Mouse (Mus musculus): ENCODE measurements at regions not wholly inside any gene's neighbourhood (a gene's known extent, or its start where the extent isn't known, plus 50 kb on each side); places are given as distances from the start of the nearest gene placed in this dataset.

GRCm38 (mm10) chr10:24410885-24411284 is 184.4 kb upstream of the Ccn2 start:
- CTCF ChIA-PET, result interaction anchor here in 1 of 4 experiments (0.7 kb wide), 1 partner anchor 180 kb away, joined by 3 read pairs; no protein-coding TSS in a partner anchor
- POLR2A ChIA-PET, result no interaction called here

GRCm38 (mm10) chr10:24422498-24423160 is 172.6 kb upstream of the Ccn2 start:
- CTCF ChIA-PET, result no interaction called here
- POLR2A ChIA-PET, result interaction anchor here in 1 of 4 experiments (0.5 kb wide), 1 partner anchor 101 kb away, joined by 3 read pairs; no protein-coding TSS in a partner anchor

- POLR2A ChIA-PET, result no interaction called here
- CTCF ChIA-PET, result no interaction called here
Observed at GRCm38 (mm10) chr10:24433737-24434367, 161.4 kb upstream of the Ccn2 start.

- ChIA-PET POLR2A (no interaction called here), CTCF (no interaction called here)
Observed at GRCm38 (mm10) chr10:24437177-24437576, 158.1 kb upstream of the Ccn2 start.

GRCm38 (mm10) chr10:24444572-24444971 is 150.7 kb upstream of the Ccn2 start:
- ChIA-PET POLR2A (no interaction called here), CTCF (no interaction called here)

- POLR2A ChIA-PET, result no interaction called here
- CTCF ChIA-PET, result interaction anchor here in 1 of 4 experiments (0.6 kb wide), 1 partner anchor 507 kb away, joined by 3 read pairs; no protein-coding TSS in a partner anchor
Observed at GRCm38 (mm10) chr10:24445036-24445435, 150.2 kb upstream of the Ccn2 start.

- CTCF ChIA-PET, result no interaction called here
- POLR2A ChIA-PET, result interaction anchor here in 1 of 4 experiments (1.0 kb wide), 1 partner anchor 149 kb away, joined by 4 read pairs; the partner anchor contains the start of gene Ccn2
Observed at GRCm38 (mm10) chr10:24446168-24446567, 149.1 kb upstream of the Ccn2 start.

- ChIA-PET CTCF (no interaction called here), POLR2A (interaction anchor here in 1 of 4 experiments (0.6 kb wide), 1 partner anchor 636 kb away, joined by 3 read pairs; no protein-coding TSS in a partner anchor)
Observed at GRCm38 (mm10) chr10:24447135-24447534, 148.1 kb upstream of the Ccn2 start.

- POLR2A ChIA-PET, result no interaction called here
- CTCF ChIA-PET, result no interaction called here
Observed at GRCm38 (mm10) chr10:24448001-24448561, 147.2 kb upstream of the Ccn2 start.

- POLR2A ChIA-PET, result no interaction called here
Observed at GRCm38 (mm10) chr10:24453507-24453906, 141.7 kb upstream of the Ccn2 start.

GRCm38 (mm10) chr10:24458667-24459066 is 136.6 kb upstream of the Ccn2 start:
- ChIA-PET POLR2A (no interaction called here), CTCF (interaction anchor here in 2 of 4 experiments (0.5 to 0.6 kb wide), 2 partner anchors 15 to 160 kb away, joined by 3 read pairs; no protein-coding TSS in a partner anchor)

More at GRCm38 (mm10) chr10:24453507-24453906, 141.7 kb upstream of the Ccn2 start:
- CTCF ChIA-PET, result no interaction called here

GRCm38 (mm10) chr10:24463873-24464272 is 131.4 kb upstream of the Ccn2 start:
- POLR2A ChIA-PET, result no interaction called here
- CTCF ChIA-PET, result no interaction called here

- POLR2A ChIA-PET, result no interaction called here
- CTCF ChIA-PET, result no interaction called here
Observed at GRCm38 (mm10) chr10:24464377-24464776, 130.9 kb upstream of the Ccn2 start.

GRCm38 (mm10) chr10:24469741-24470140 is 125.5 kb upstream of the Ccn2 start:
- POLR2A ChIA-PET, result no interaction called here
- CTCF ChIA-PET, result no interaction called here

GRCm38 (mm10) chr10:24471521-24471920 is 123.7 kb upstream of the Ccn2 start:
- POLR2A ChIA-PET, result interaction anchor here in 2 of 4 experiments (0.7 kb wide), 2 partner anchors 50 to 124 kb away, joined by 3 to 5 read pairs; partner anchors contain the start of gene Ccn2 (in 1 of the 2)

GRCm38 (mm10) chr10:24476288-24476687 is 119.0 kb upstream of the Ccn2 start:
- ChIA-PET POLR2A (no interaction called here), CTCF (no interaction called here)

More at GRCm38 (mm10) chr10:24471521-24471920, 123.7 kb upstream of the Ccn2 start:
- CTCF ChIA-PET, result no interaction called here

GRCm38 (mm10) chr10:24478535-24478934 is 116.7 kb upstream of the Ccn2 start:
- ChIA-PET POLR2A (interaction anchor here in 1 of 4 experiments (0.6 to 1.0 kb wide), 2 partner anchors 63 to 117 kb away, joined by 3 to 4 read pairs; partner anchors contain the start of gene Ccn2), CTCF (no interaction called here)

- ChIA-PET POLR2A (interaction anchor here in 1 of 4 experiments (0.6 to 1.0 kb wide), 2 partner anchors 63 to 116 kb away, joined by 3 to 4 read pairs; partner anchors contain the start of gene Ccn2), CTCF (no interaction called here)
Observed at GRCm38 (mm10) chr10:24479148-24479547, 116.1 kb upstream of the Ccn2 start.

GRCm38 (mm10) chr10:24481926-24482612 is 113.2 kb upstream of the Ccn2 start:
- POLR2A ChIA-PET, result no interaction called here

GRCm38 (mm10) chr10:24483053-24483452 is 112.2 kb upstream of the Ccn2 start:
- ChIA-PET POLR2A (no interaction called here), CTCF (no interaction called here)

More at GRCm38 (mm10) chr10:24481926-24482612, 113.2 kb upstream of the Ccn2 start:
- CTCF ChIA-PET, result interaction anchor here in 1 of 4 experiments (0.6 kb wide), 1 partner anchor 145 kb away, joined by 3 read pairs; no protein-coding TSS in a partner anchor
